Mouse (Mus musculus): ENCODE results near the gene Snap25. TPM values are rescaled to one million over a fixed set of nuclear protein-coding genes. Genes with fewer than 3 reads are reported as not detected.

Snap25 gene
- polyA plus RNA-seq, 1 experiment: not detected

DNA sequence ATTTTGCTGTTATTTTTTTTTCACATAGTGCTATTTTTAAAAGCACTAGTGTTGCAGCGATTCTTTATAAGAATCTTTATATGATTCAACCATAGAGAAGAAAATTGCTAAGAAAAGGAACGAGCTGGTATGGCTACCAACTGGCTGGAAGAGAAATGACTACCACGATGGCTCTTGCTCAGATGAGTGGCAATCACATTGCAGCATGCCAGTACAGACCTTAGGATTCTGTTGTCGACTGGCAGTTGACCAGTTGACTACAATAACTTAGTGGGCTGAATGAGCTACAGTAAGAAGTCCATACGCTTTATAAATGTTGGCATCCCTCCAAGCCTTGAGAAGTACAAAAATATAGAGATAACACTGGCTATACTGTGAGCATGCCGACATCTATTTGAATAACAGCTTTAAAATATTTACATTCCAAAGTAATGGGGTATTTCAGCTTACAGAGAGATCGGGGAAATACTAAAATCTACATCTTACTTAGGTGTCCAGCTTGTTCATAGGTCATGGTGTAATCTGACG, 36.3 kb upstream of the Snap25 start:
- no peaks in the 10 kb centered on the region for H3K27me3 ChIP-seq (ENCODE audit: control insufficient read depth, insufficient read depth, low read length)
- no peak for TF ChIP-seq CTCF (IDR thresholded peaks at IDR 0.05; ENCODE audit: control insufficient read depth, insufficient read depth, insufficient replicate concordance, low read depth, low read length)
- TF ChIP-seq POLR2A (IDR thresholded peaks at IDR 0.05; ENCODE audit: control insufficient read depth, low read depth, low read length): no peak
- H3K27ac ChIP-seq (ENCODE audit: control insufficient read depth, insufficient read depth, low read depth, low read length): no peak overlapping the region
- H3K36me3 ChIP-seq (ENCODE audit: control insufficient read depth, insufficient read depth, low read length): no peaks in the 10 kb centered on the region
- peaks cover 12% of the 10 kb centered on the region for H3K4me1 ChIP-seq (ENCODE audit: control insufficient read depth, insufficient read depth, low read length)
- no peak overlapping the region for H3K4me3 ChIP-seq (ENCODE audit: control insufficient read depth, low read depth, low read length)

DNA sequence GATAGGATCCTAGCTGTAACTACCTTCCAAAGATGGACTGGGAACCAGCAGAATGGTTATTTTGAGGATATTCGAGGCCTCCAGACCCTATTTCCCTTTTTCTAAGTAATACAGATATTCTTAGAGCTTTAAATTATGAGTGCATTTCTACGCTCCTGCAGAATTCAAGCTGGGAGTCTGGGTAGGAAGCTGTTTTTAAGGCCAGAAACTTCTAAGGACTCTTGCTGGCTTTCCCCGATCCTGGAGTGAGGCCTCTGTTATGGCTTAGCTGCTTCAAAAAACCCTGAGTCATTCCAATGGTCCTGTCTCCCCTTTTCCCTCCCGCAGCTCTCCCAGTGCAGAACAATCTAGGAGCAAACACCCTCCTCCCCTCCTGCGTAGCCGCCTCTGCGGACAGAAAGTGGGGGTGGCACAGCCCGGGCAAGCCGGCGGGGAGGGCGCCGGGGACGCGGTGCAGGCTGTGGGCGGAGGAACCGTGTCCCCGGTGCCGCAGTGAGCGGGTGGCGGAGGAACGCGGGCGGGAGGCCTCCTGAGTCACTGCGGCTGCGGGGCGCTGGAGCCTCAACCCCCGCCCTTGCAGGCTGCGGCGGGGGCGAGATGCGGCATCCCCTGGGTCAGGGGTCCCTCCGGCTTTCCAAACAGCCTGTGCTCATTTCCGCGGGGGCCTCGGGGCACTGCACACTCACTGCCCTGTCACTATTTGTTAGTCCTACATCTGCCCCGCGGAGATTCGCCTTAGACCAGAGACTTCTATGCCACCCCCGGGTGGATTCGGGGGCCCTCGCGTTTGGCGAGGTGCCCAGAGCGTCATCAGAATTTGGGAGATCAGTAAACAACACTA, 34.7 kb upstream of the Snap25 start:
- peak overlapping the region; percentile 62 for H3K4me3 ChIP-seq (ENCODE audit: control insufficient read depth, low read depth, low read length)

DNA sequence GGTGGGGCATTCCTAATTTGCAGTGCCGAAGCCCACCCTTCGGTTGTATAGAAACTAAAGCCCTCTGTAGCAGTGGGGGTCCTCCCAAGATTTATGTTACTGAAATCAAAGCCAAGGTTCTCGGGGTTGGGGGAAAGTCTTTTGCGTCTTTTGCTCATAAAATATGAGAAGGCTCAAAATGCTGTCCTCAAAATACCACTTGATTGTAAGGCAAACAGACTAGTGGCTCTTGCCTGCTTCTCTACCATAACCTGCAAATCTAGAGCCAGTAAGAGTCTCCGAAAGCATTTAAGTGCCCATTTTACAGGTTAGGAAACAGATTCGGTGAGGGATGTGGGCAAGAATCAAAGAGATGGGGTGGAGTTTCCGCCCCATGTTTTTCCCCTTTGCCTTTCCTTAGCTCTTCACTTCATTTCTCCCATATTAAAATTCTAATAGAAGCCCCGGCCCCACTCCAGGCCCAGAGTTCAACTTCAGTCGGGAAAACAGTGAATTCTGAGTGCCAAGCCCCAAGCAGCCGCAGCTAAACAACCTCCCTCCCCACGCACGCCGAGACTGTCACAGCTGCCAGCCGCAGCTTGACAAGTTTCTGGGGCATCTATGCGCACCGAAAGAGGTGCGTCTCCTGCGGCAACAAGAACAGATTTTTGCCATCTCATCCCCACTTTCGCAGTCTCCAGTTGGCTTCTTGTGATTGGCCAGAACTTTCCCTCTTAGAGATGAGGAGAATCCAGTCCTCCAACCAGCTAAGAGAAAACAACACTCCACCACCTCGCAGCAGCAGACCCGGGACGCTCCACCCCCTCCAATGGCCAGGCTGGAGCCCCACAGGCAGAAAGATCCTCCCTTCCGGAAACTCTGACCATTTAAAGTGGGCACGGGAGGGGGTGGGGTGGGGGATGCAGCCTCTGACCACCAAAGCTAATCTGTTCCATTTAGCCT, 33.7 kb upstream of the Snap25 start:
- no peaks in the 10 kb centered on the region for H3K27me3 ChIP-seq (ENCODE audit: control insufficient read depth, insufficient read depth, low read length)
- H3K4me3 ChIP-seq (ENCODE audit: control insufficient read depth, low read depth, low read length): no peak overlapping the region; the same call in none of the 2 replicates
- TF ChIP-seq CTCF (IDR thresholded peaks at IDR 0.05; ENCODE audit: control insufficient read depth, insufficient read depth, insufficient replicate concordance, low read depth, low read length) (no peak), POLR2A (IDR thresholded peaks at IDR 0.05; ENCODE audit: control insufficient read depth, low read depth, low read length) (peak; percentile 29; the same call in 1 of the 2 replicates)
- H3K4me1 ChIP-seq (ENCODE audit: control insufficient read depth, insufficient read depth, low read length): peaks cover 12% of the 10 kb centered on the region
- H3K36me3 ChIP-seq (ENCODE audit: control insufficient read depth, insufficient read depth, low read length): no peaks in the 10 kb centered on the region
- H3K27ac ChIP-seq (ENCODE audit: control insufficient read depth, insufficient read depth, low read depth, low read length): peak overlapping the region; percentile 46

More for the DNA sequence above, 34.7 kb upstream of the Snap25 start:
- no peaks in the 10 kb centered on the region for H3K27me3 ChIP-seq (ENCODE audit: control insufficient read depth, insufficient read depth, low read length)
- H3K4me1 ChIP-seq (ENCODE audit: control insufficient read depth, insufficient read depth, low read length): peaks cover 12% of the 10 kb centered on the region
- no peak for TF ChIP-seq CTCF (IDR thresholded peaks at IDR 0.05; ENCODE audit: control insufficient read depth, insufficient read depth, insufficient replicate concordance, low read depth, low read length)
- peak; percentile 12; the same call in 1 of the 2 replicates for TF ChIP-seq POLR2A (IDR thresholded peaks at IDR 0.05; ENCODE audit: control insufficient read depth, low read depth, low read length)
- peak overlapping the region; percentile 7 for H3K27ac ChIP-seq (ENCODE audit: control insufficient read depth, insufficient read depth, low read depth, low read length)
- no peaks in the 10 kb centered on the region for H3K36me3 ChIP-seq (ENCODE audit: control insufficient read depth, insufficient read depth, low read length)

DNA sequence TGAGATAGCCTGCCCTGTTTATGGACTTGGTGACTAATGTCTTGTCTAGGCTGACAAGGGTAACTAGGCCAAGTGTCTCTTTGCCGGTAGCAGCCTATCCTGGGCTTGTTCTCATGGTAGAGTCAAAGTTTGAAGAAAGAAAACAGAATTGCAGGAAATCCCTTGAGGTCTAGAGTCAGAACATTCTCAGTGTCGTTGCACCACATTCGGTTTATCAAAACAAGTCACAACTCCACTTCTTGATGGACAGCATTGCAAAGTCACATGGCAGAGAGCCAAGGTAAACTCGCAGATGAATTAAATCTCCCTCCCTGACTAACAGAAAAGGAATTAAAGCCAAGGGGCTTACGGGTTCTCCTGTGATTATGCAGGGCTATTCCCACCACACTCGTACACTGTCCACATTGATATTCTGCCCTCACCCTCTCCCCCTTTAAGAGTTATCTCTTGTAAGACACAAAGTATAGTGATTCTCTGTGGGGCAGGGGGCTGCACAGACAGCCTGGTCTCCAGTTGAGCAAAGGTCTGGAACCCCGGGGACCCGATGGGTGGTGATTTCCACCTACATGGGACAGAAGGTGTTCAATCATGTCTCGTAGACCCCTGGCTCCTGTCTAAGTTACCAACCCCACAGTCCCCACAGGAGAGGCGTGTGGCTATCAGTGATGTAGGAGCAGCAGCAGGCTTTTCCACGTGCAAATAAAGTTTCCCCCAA, 30.9 kb upstream of the Snap25 start:
- Histone ChIP-seq H3K4me1 (ENCODE audit: control insufficient read depth, insufficient read depth, low read length) (peaks cover 12% of the 10 kb centered on the region), H3K27me3 (ENCODE audit: control insufficient read depth, insufficient read depth, low read length) (no peaks in the 10 kb centered on the region), H3K27ac (ENCODE audit: control insufficient read depth, insufficient read depth, low read depth, low read length) (no peak overlapping the region), H3K4me3 (ENCODE audit: control insufficient read depth, low read depth, low read length) (no peak overlapping the region), H3K36me3 (ENCODE audit: control insufficient read depth, insufficient read depth, low read length) (no peaks in the 10 kb centered on the region)
- TF ChIP-seq POLR2A (IDR thresholded peaks at IDR 0.05; ENCODE audit: control insufficient read depth, low read depth, low read length): no peak
- TF ChIP-seq CTCF (IDR thresholded peaks at IDR 0.05; ENCODE audit: control insufficient read depth, insufficient read depth, insufficient replicate concordance, low read depth, low read length): no peak

DNA sequence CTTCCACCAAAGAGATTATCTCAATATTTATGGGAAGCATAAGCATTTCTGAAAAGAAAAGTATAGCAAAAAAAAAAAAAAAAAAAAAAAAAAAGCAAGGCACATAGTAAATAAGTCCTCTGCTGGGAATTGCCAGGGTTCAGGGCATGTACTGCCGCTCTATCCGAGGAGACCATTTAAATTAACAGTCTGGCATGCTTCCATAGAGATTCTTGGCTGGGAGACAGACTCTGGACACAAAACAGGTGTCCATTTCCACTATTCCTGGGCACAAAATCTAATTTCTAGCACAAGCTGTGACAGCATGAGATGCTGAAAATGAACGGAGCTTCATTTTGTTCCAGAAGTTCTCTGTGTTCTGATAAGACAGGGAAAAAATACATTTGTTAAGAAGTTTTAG, 27.1 kb upstream of the Snap25 start:
- H3K27ac ChIP-seq (ENCODE audit: control insufficient read depth, insufficient read depth, low read depth, low read length): no peak overlapping the region
- H3K4me1 ChIP-seq (ENCODE audit: control insufficient read depth, insufficient read depth, low read length): no peaks in the 10 kb centered on the region
- H3K4me3 ChIP-seq (ENCODE audit: control insufficient read depth, low read depth, low read length): no peak overlapping the region
- H3K27me3 ChIP-seq (ENCODE audit: control insufficient read depth, insufficient read depth, low read length): no peaks in the 10 kb centered on the region
- TF ChIP-seq POLR2A (IDR thresholded peaks at IDR 0.05; ENCODE audit: control insufficient read depth, low read depth, low read length) (no peak), CTCF (IDR thresholded peaks at IDR 0.05; ENCODE audit: control insufficient read depth, insufficient read depth, insufficient replicate concordance, low read depth, low read length) (no peak)
- H3K36me3 ChIP-seq (ENCODE audit: control insufficient read depth, insufficient read depth, low read length): no peaks in the 10 kb centered on the region

DNA sequence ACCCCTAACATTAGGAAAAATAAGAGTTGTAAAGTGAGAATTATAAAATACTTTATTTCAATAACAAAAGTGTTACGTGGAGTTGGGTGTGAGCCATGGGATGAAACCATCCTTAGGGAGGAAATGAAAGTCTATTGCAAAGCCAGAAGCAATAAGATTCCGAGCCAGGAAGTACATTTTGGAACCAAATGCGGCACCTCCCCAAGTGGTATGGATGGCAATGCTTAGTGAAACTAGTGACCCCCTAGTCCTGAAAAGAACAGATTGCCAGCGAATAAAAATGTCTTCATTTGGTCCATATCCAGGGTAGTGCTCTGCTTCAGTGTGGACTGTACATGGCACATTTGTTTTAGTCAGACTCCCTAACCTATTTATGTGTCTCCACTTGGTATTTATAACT, 25.9 kb upstream of the Snap25 start:
- no peaks in the 10 kb centered on the region for H3K27me3 ChIP-seq (ENCODE audit: control insufficient read depth, insufficient read depth, low read length)
- TF ChIP-seq CTCF (IDR thresholded peaks at IDR 0.05; ENCODE audit: control insufficient read depth, insufficient read depth, insufficient replicate concordance, low read depth, low read length) (no peak), POLR2A (IDR thresholded peaks at IDR 0.05; ENCODE audit: control insufficient read depth, low read depth, low read length) (no peak)
- no peak overlapping the region for H3K4me3 ChIP-seq (ENCODE audit: control insufficient read depth, low read depth, low read length)
- H3K27ac ChIP-seq (ENCODE audit: control insufficient read depth, insufficient read depth, low read depth, low read length): no peak overlapping the region
- no peaks in the 10 kb centered on the region for H3K36me3 ChIP-seq (ENCODE audit: control insufficient read depth, insufficient read depth, low read length)
- H3K4me1 ChIP-seq (ENCODE audit: control insufficient read depth, insufficient read depth, low read length): no peaks in the 10 kb centered on the region

Data from testis, adult 2 months (tissue).